Mouse (Mus musculus) fat pad, adult 2 months (tissue): ENCODE measurements around the gene Nipsnap3b.

Experiments used
- DNase-seq: peaks from one replicate; pipeline ENCODE4 v3.0.0-alpha.2; 2011; ENCODE audit warnings: low read depth, low spot score; ENCODE audit errors: extremely low read depth

Nipsnap3b gene

GRCm38 (mm10) chr4:53011732-53012361, at the start of gene Nipsnap3b:
TSS of gene Nipsnap3b (plus strand) at chr4:53011880.
- peak; percentile 39 for DNase-seq

GRCm38 (mm10) chr4:52964247-52964646, 47.4 kb upstream of the Nipsnap3b start, which contains the start of gene Olfr270:
TSS of gene Olfr270 (plus strand) at chr4:52964547.
- no peak for DNase-seq

- no peak for DNase-seq
Measured at GRCm38 (mm10) chr4:52985216-52985615, 26.5 kb upstream of the Nipsnap3b start.

GRCm38 (mm10) chr4:52986266-52986665, 25.4 kb upstream of the Nipsnap3b start:
- no peak for DNase-seq

- DNase-seq = no peak
Measured at GRCm38 (mm10) chr4:52989248-52989647, 22.4 kb upstream of the Nipsnap3b start, which contains the start of gene Nipsnap3a. TSS of gene Nipsnap3a (plus strand) at chr4:52989272.

- DNase-seq = no peak
Measured at GRCm38 (mm10) chr4:52999449-52999848, 12.2 kb upstream of the Nipsnap3b start.

GRCm38 (mm10) chr4:53000154-53000553, 11.5 kb upstream of the Nipsnap3b start:
- no peak for DNase-seq

GRCm38 (mm10) chr4:53009183-53009582, 2.5 kb upstream of the Nipsnap3b start:
- no peak for DNase-seq

GRCm38 (mm10) chr4:53009871-53010270, 1.8 kb upstream of the Nipsnap3b start:
- DNase-seq = no peak

- DNase-seq = no peak
Measured at GRCm38 (mm10) chr4:53014421-53014820, 2.7 kb downstream of the Nipsnap3b start.

GRCm38 (mm10) chr4:53015024-53015423, 3.3 kb downstream of the Nipsnap3b start:
- no peak for DNase-seq

GRCm38 (mm10) chr4:53018392-53018791, 6.7 kb downstream of the Nipsnap3b start:
- no peak for DNase-seq

- no peak for DNase-seq
Measured at GRCm38 (mm10) chr4:53023189-53023925, 11.7 kb downstream of the Nipsnap3b start.

- no peak for DNase-seq
Measured at GRCm38 (mm10) chr4:53024397-53024796, 12.7 kb downstream of the Nipsnap3b start.

GRCm38 (mm10) chr4:53027811-53028210, 16.1 kb downstream of the Nipsnap3b start:
- no peak for DNase-seq

GRCm38 (mm10) chr4:53030326-53030948, 18.8 kb downstream of the Nipsnap3b start:
- DNase-seq = no peak

GRCm38 (mm10) chr4:53043819-53044218, 32.1 kb downstream of the Nipsnap3b start:
- DNase-seq = no peak

GRCm38 (mm10) chr4:53045807-53046206, 34.1 kb downstream of the Nipsnap3b start:
- no peak for DNase-seq

GRCm38 (mm10) chr4:53046238-53047022, 34.8 kb downstream of the Nipsnap3b start:
- DNase-seq = no peak

- DNase-seq = no peak
Measured at GRCm38 (mm10) chr4:53062301-53063008, 50.8 kb downstream of the Nipsnap3b start.
